Mouse (Mus musculus) lung, postnatal 0 days (tissue): Measurements from ENCODE around the gene St8sia1.

ENCODE experiments used
- CTCF ChIP-seq: IDR thresholded peaks from 2 replicates; pipeline ENCODE4 v1.5.1; 2016; ENCODE audit warnings: antibody characterized with exemption, mild to moderate bottlenecking
- EP300 ChIP-seq: IDR thresholded peaks from 2 replicates; pipeline ENCODE4 v1.6.1; 2016; ENCODE audit warnings: antibody characterized with exemption, mild to moderate bottlenecking, control low read depth

DNA sequence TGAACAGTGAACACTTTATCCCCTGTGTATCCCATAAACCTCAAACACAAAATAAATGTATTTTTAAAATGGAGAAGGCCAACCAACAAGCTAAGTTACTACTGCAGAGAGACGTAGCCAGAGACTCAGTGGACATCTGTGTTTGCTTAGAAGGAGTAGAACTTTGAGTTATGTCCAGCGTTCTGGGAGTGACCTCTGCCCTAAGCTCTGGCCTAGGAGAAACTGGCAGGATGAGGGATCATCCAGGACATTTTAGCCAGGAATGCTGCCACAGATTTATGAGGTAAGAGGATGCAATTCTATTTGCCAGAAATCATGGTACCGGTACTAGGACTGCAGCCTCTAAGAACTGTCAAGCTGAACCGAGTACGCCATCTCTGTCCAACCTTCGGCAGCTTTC is 45.6 kb downstream of the St8sia1 start:
- no peak for TF ChIP-seq EP300
- TF ChIP-seq CTCF = no peak
